Mouse (Mus musculus): ENCODE measurements around the gene Mrtfa. TPM values are rescaled to one million over a fixed set of nuclear protein-coding genes. Genes with fewer than 3 reads are reported as not detected.

Mrtfa gene
- total RNA-seq, 4 experiments from 2014 or later, result 23.4 to 48.9 (median 33.4) TPM

GRCm38 (mm10) chr15:81154846-81155624, 35.5 kb downstream of the Mrtfa start:
- DNase-seq, result no peak

DNA sequence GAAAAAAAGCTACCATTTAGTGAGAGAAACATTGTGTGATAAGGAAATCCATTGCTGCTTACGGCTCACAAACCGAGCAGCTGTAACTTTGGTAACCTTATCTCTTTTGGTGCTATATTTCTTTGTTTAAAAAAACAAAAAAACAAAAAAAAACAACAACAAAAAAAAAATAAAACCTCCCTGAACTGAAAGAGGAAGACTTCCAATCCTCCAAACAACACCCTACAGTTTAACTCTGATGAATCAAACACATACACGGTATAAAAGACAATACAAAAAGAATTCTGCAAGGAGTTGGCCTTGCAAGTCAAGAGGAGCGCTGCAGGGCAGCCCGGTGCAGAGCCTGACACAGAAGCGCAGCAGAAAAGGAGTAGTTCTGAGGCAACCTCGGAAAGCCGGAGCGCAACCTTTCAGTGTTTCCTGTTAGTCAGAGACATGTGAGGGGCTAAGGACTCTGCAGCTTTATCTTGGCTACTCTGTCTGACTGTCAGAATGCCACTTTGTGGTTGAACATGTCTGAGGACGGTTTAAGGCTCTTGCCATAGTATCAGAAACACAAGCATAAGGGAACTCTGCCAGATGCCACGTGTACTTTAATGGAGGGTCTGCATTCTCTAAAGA, 48.5 kb downstream of the Mrtfa start:
- DNase-seq, result no peak

DNA sequence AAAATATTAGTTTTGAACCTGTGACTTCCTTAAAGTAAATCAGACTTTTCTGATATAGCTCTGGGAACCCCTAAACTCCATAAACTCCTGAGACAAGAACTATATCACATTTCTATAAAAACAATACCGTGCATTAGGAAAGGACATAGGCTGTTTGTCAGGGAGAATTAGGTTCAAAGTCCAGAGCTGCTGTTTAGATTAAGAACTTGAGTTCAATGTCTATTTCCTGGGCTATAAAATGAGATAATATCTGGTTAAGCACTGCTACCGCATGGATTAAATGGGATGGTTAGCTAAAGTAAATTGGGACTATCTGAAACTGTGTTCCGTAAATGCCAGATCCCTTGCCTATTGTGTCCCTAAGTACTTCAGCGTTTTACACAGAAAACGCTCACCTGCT, 50.6 kb downstream of the Mrtfa start:
- DNase-seq, result no peak

DNA sequence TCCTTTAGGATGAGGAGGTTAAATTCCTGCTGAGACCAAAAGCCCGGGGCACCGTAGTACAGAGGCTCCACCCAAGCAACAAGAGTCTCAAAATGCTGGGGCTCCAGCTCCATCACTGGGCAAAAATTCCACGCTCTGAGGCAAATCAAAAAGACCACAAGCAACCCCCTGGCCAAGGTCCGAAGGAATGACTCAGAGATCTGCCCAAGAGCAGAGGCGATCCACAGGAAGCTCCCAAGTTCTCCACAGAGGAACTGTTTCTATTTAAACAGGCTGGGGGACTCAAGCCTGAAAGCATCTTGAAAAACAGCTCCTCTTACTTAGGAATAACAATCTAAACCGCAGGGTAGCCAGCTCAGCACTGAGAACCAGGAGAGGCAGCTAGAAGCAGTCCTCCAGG, 53.3 kb downstream of the Mrtfa start:
- DNase-seq, result no peak

DNA sequence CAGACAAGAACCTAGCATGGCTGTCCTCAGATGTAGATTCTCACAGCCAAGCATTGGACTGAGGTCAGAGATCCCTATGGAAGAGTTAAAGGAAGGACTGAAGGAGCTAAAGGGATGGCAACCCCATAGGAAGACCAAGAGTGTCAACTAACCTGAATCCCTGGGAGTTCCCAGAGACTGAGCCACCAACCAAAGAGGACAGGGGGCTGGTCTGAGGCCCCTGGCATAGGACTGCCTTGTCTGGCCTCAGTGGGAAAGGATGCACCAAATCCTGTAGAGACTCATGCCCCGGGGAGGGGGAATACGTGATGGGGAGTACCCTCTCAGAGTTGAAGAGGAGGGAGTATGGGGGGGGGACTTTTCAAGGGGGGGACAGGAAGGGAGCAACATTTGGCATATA, 56.8 kb downstream of the Mrtfa start:
- no peak for DNase-seq

DNA sequence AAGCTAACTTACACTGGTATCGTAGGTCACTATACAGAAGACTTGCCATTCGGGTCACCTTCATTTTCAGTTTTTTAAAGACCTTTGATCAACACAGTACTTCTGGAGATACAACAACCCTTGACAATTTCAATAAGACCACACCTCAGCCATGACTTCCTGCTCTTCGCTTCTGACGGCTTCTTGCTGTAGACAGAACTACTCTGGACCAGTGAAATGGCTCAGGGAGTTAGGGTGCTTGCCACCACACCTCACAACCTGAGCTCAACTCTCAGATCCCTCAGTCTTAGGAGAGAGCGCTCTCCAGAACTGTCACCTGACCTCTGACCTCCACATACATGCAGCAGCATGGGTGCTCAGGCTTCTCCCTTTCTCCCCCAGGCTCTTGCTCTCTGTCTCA, 59.4 kb downstream of the Mrtfa start:
- no peak for DNase-seq

DNA sequence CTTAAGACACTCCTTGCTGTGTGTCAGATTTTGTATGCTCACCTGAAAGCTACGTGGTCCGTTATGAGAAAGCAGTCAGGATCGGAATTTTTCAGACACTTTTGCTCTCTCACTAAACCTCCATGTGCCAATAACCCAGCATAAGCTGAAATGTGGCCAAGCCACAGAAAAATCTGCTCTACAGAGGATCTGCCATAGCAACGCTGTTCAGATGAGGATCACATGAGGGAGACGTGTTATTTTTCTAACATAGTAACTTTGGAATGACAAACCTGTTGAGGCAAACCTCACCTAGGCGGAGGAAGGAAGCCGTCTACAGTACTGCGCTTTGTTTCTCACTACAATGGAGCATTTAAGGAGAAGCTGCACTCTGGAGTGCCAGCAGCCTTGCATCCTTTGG, 60.6 kb downstream of the Mrtfa start:
- no peak for DNase-seq

DNA sequence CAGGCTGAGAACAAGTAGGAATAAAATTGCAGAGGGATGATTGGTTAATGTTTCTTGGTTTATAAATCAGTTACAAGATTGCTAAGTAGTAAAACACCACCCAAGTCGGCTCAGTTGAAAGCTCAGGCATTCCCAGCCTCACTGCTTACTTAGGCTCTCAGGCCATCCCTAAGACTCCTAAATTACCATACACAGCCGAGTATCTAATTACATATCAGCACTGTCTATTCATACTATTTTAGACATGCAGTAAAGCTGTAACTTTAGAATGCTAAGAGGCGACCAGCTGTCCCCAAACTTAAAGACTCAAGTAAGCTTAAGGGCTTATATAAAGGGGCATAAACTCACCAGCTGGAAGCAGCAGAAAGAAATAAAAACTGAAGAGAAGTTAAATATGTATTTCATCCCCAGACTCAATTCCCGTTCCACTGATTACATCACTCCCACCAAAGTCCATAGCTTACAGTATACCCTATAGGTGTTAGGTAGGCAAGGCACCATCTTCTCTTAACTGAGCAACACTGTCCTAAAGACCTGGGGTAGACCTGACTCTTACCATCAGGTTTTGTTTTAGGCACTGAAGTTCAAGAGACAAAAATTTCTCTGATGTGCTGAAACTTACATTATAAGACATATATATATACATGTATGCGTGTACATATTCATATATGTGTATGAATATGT, 62.3 kb downstream of the Mrtfa start:
- DNase-seq, result no peak

DNA sequence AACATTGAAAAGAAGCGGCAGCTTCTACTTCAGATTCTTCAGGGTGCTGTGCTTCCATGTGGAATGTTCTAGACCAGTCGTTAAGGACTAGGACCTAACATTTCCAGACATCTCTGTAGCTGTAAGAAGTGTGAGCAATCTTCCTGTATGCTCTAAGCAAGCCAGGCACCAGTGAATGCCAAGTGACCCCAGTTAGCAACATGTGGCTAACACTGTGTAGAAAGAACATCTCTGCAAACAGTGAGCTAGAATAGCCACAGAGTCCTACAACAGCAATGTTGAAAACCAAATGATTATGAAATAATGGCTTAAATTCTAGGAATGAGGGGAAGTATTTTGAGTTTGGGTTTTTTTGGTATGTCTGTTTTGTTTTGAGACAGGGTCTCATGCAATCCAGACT, 66.3 kb downstream of the Mrtfa start:
- DNase-seq, result no peak

DNA sequence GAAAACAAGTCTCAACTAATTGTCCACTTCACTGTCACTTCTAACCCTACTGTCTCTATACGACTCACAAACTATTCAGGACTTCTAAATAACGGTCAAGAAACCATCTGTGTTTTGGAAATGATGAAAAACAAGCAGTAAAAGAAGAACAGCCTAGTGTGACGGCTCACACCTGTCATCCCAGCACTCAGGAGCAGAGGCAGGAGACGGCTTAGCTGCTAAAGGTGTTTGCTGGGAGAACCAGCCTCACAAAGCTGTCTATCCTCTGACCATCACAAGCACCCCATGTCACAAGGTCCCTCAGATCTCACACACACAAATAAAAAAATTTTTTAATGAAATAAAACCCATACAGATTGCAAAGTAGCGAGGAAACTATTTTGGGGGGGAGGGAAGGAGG, 67.4 kb downstream of the Mrtfa start:
- DNase-seq, result no peak

DNA sequence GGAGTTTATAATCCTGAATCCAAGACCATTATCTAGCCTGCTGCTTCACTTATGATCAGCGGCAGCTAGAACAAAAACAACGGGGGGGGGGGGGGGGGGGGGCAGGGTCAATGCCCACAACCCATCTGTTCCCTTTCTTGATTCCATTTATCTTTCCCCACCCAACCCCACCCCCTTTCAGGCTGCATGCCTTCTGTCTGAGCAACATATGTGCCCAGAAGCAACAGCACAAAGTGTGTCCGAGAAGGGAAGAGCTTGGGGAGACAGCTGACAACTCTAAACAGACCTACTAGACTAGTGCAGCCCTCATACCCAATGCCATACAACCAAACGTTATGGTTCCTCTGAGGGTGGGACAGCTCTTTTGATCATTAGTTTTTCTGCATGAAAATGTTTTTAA, 68.0 kb downstream of the Mrtfa start:
- no peak for DNase-seq

DNA sequence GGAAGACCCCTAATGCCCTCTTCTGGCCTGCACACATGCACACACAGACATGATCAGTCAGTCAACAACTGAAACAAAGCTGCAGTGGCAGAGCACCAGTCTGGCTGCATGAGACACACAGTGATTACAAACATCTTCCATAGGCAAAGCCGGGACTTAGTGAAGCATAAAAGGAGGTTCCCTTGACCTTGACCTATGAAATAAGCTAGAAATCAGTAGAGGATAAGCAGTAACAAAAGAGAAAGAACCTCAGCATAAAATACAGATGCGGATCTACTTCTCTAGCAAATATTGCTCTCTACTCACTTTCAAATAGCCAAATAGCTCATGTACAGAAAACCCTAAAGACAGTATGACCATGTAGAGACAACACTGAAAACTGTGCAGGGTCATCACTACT, 68.5 kb downstream of the Mrtfa start:
- DNase-seq, result no peak

DNA sequence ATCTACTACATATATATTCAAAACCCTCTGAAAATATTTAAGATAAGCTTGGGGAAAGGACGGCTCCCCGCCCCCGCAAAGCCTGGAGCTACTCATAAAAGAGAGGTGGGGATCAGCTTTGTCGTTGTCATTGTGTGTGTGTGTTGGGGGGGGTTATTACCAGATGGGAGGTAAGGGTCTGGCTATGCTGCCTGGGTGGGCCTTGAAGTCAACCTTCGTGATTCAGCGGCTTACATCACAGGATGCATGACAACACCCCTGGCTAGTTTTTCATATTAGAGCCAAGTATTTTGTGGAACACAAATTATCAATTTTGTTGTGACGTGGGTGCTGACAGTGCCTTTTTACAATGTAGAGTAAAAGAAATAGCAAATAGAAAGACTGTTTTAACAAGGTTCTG, 69.6 kb downstream of the Mrtfa start:
- DNase-seq, result peak; percentile 34

- no peak for DNase-seq
Observed at GRCm38 (mm10) chr15:81120140-81120539, 70.4 kb downstream of the Mrtfa start.

DNA sequence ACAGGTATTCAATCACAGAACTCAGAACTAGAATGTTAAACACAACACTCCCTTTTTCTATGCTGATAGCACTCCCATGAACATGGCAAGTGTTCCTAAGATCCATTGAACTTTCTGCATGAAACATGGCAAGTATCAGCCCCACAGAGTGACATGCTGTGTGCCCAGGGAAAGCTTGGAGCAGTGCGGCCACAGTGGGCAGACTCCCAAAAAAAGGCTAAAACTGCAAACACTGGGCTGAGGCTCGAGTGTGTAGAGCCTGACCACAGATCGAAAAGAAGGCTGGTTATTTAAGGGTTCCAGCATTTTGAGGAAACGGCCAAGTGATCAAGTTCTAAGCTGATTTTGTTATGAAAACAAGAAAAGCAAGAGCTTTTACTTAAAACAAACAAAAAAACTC, 72.3 kb downstream of the Mrtfa start:
- no peak for DNase-seq

- no peak for DNase-seq
Observed at GRCm38 (mm10) chr15:81112589-81112988, 78.0 kb downstream of the Mrtfa start.

GRCm38 (mm10) chr15:81110315-81110714, 80.2 kb downstream of the Mrtfa start:
- no peak for DNase-seq

- DNase-seq, result peak; percentile 57
Observed at GRCm38 (mm10) chr15:81105962-81106361, 84.6 kb downstream of the Mrtfa start.

DNA sequence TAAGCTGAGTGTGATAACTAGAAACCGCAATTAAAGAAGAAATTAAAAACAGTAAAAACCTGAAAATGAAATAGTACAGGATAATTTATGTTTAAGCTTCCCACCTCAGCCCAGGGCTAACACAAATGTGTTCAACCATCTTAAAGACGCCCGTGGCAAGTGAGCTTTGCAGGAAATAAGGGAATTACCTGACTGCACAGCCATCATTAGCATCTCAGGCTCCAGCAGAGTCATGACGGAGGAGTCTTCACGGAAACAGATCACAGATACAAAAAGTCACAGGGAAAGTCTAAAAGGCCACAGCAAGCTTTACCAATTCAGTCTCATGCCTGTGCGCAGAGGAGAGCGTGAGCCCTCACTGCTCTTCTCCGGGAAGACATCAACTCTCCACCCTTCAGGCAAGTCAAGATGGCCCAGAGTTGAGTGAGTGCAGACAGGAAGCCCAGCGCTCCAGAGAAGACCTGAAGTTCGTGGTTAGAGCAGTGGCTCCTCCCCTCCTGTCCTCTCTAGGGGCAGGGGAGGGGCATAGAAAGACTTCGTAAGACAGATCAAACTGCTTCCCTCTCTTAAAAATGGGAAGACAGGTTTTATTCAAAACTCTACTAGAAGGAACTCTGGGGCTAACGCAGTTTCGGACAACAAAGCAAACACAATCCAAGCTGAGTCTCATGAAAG, 85.8 kb downstream of the Mrtfa start:
- DNase-seq, result no peak

DNA sequence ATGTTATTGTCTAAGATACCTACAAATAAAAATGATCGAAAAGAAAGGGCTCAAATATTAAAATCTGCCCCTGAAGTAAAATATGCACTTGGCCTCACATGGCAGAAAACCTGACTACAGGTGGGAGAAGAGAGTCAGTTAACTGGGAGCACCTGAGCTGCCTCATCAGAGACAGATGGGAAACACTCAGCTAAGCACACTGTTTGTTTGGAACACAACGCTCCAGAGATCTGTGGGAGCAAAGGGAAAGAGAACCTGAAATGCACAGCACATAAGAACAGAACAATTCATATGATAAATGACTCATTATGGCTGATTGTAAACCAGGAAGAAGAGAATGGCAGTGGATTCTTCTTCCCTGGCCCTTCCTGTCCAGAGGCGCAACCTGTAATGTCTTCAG, 87.1 kb downstream of the Mrtfa start:
- no peak for DNase-seq

DNA sequence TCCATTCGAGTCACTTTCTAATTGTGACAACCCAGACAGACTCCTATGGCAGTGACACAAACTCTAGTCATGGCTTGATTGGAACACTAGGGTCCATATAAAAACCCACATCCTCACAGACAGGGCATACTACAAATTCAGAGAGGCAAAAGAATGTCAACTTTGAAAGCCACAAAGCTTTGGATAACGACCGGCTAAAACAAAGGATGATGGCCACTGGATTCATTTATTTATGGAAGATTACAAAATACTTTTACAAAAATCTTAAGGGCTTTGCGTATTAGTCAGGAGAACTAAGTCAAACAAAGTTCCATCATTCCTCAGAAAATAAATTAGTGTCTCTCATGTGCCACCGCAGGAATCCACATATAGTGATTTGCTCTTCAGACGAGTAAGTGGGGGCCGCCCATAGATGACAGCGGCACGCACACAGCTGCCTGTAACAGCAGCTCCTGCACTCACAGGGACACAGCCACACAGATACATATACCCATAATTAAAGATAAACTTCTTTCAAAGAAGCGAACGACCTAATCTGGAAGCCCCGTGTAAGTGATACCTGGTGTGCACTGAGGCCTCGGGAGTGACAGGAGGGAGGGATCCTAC, 88.2 kb downstream of the Mrtfa start:
- no peak for DNase-seq

- no peak for DNase-seq
Observed at GRCm38 (mm10) chr15:81101316-81101715, 89.2 kb downstream of the Mrtfa start.

GRCm38 (mm10) chr15:81099269-81099668, 91.3 kb downstream of the Mrtfa start:
- DNase-seq, result no peak
